Mouse (Mus musculus): ENCODE measurements around the gene Zfp790. TPM values are rescaled to one million over a fixed set of nuclear protein-coding genes. Genes with fewer than 3 reads are reported as not detected.

Gene Zfp790
- polyA plus RNA-seq, 1 experiment from 2014 or later: 32.2 TPM

GRCm38 (mm10) chr7:29783871-29784551 is 31.9 kb upstream of the Zfp790 start, which contains the start of gene Zfp30:
TSS of gene Zfp30 (plus strand) at chr7:29783998.
- Histone ChIP-seq H3K9ac (ENCODE audit: low read depth, low read length) (peak within 1 kb of the TSS; percentile 94), H3K27ac (ENCODE audit: low read length) (peak within 1 kb of the TSS; percentile 93), H3K36me3 (ENCODE audit: control insufficient read depth, insufficient read depth, low read length) (peaks cover 17% of the 10 kb centered on the region), H3K27me3 (ENCODE audit: control insufficient read depth, insufficient read depth, low read depth, low read length) (no peaks in the 10 kb centered on the region), H3K4me2 (ENCODE audit: low read length) (peak within 1 kb of the TSS; percentile 70), H3K9me3 (replicated peaks; ENCODE audit: control insufficient read depth, low read length, poor library complexity, severe bottlenecking) (no peaks in the 10 kb centered on the region), H3K4me3 (ENCODE audit: low read depth, low read length) (peak within 1 kb of the TSS; percentile 88), H3K4me1 (ENCODE audit: control insufficient read depth, insufficient read depth, low read length) (peaks cover 19% of the 10 kb centered on the region)
- under 1% methylated on average over 45 of the region's 45 CpGs for WGBS
- ATAC-seq: peak; percentile 98

DNA sequence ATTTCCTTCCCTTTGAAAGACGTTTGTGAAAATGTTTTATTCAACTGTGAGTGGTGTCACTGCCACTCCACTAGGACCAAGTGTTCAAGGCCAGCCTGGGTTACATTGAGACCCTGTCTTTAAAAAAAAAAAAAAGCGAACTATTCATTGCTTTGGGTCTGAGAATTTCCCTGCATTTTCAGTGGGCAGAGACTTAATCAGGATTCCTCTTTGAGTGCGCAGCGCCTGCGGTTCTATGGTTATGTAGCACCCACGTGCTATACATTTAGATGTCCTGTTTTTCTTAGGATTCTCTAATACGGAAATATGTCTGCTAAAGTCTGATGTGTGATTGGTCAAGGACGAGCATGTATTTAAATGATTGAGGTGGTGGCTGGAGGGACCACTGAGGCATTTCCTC is 30.9 kb upstream of the Zfp790 start:
- Histone ChIP-seq H3K27me3 (ENCODE audit: control insufficient read depth, insufficient read depth, low read depth, low read length) (no peaks in the 10 kb centered on the region), H3K9ac (ENCODE audit: low read depth, low read length) (peak overlapping the region; percentile 65), H3K36me3 (ENCODE audit: control insufficient read depth, insufficient read depth, low read length) (peaks cover 24% of the 10 kb centered on the region), H3K4me2 (ENCODE audit: low read length) (peak overlapping the region; percentile 70), H3K4me3 (ENCODE audit: low read depth, low read length) (peak overlapping the region; percentile 88), H3K9me3 (replicated peaks; ENCODE audit: control insufficient read depth, low read length, poor library complexity, severe bottlenecking) (no peaks in the 10 kb centered on the region), H3K4me1 (ENCODE audit: control insufficient read depth, insufficient read depth, low read length) (peaks cover 19% of the 10 kb centered on the region), H3K27ac (ENCODE audit: low read length) (no peak overlapping the region)
- 44% methylated on average over 8 of the region's 8 CpGs for WGBS
- no peak for ATAC-seq

DNA sequence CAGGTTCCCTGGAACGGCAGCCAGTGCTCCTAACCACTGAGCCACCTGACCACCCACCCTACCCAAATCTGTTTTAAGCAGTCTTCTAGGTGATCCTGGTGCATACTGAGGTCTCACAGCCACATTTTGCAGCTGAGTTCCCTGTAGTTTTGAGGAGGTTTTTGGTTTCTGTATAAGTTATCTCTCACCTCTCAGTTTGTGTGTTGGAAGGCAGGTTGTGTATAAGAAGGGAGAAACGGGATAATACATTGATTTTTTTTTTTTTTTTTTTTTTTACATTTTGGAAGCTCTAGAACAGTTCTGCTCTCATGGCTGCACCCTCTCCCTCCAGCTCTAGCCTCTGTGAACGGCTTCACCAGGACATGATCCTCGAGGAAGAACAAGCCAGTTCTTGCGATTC is 30.0 kb upstream of the Zfp790 start:
- Histone ChIP-seq H3K4me2 (ENCODE audit: low read length) (peak overlapping the region; percentile 70), H3K9me3 (replicated peaks; ENCODE audit: control insufficient read depth, low read length, poor library complexity, severe bottlenecking) (no peaks in the 10 kb centered on the region), H3K9ac (ENCODE audit: low read depth, low read length) (peak overlapping the region; percentile 65), H3K4me1 (ENCODE audit: control insufficient read depth, insufficient read depth, low read length) (peaks cover 19% of the 10 kb centered on the region), H3K27ac (ENCODE audit: low read length) (no peak overlapping the region), H3K4me3 (ENCODE audit: low read depth, low read length) (peak overlapping the region; percentile 88), H3K27me3 (ENCODE audit: control insufficient read depth, insufficient read depth, low read depth, low read length) (no peaks in the 10 kb centered on the region), H3K36me3 (ENCODE audit: control insufficient read depth, insufficient read depth, low read length) (peaks cover 33% of the 10 kb centered on the region)
- ATAC-seq: no peak
- 78% methylated on average over 5 of the region's 5 CpGs for WGBS

DNA sequence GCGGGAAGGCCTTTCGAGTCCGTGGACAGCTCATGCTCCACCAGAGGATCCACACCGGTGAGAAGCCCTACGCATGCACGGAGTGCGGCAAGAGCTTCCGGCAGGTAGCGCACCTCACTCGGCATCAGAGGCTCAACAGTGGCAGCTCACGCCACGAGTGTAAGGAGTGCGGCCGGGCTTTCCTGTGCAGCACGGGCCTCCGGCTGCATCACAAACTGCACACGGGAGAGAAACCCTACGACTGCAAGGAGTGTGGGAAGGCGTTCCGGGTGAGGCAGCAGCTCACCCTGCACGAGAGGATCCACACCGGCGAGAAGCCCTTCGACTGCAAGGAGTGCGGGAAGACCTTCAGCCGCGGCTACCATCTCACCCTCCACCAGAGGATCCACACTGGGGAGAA is 23.0 kb upstream of the Zfp790 start:
- WGBS: 32% methylated on average over 27 of the region's 27 CpGs
- H3K27ac ChIP-seq (ENCODE audit: low read length): no peak overlapping the region
- no peaks in the 10 kb centered on the region; the same call in 1 of the 2 replicates for H3K9me3 ChIP-seq (replicated peaks; ENCODE audit: control insufficient read depth, low read length, poor library complexity, severe bottlenecking)
- H3K36me3 ChIP-seq (ENCODE audit: control insufficient read depth, insufficient read depth, low read length): peaks cover 54% of the 10 kb centered on the region
- no peak overlapping the region for H3K4me2 ChIP-seq (ENCODE audit: low read length)
- no peak for ATAC-seq
- H3K9ac ChIP-seq (ENCODE audit: low read depth, low read length): no peak overlapping the region
- H3K4me1 ChIP-seq (ENCODE audit: control insufficient read depth, insufficient read depth, low read length): no peaks in the 10 kb centered on the region
- H3K4me3 ChIP-seq (ENCODE audit: low read depth, low read length): no peak overlapping the region
- H3K27me3 ChIP-seq (ENCODE audit: control insufficient read depth, insufficient read depth, low read depth, low read length): no peaks in the 10 kb centered on the region

DNA sequence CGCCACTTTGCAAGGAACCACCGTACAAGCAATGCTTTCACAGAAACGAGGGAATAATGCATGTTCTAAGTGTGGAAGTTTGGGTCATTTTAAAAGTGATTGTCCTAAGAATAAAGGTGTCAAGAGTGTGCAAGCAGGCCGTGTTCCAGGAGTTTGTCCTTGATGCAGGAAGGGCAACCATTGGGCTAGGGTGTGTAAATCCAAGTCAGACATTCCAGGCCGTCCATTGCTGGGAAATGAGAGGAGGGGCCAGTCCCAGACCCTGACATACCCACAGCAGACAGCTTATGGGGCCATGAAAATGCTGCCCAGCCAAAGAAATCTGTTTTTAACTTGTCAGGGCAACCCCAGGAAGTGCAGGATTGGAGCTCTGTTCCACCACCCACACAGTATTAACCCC is 8.9 kb upstream of the Zfp790 start:
- Histone ChIP-seq H3K36me3 (ENCODE audit: control insufficient read depth, insufficient read depth, low read length) (no peaks in the 10 kb centered on the region), H3K4me2 (ENCODE audit: low read length) (no peak overlapping the region), H3K4me3 (ENCODE audit: low read depth, low read length) (no peak overlapping the region), H3K27me3 (ENCODE audit: control insufficient read depth, insufficient read depth, low read depth, low read length) (no peaks in the 10 kb centered on the region), H3K9me3 (replicated peaks; ENCODE audit: control insufficient read depth, low read length, poor library complexity, severe bottlenecking) (no peaks in the 10 kb centered on the region), H3K4me1 (ENCODE audit: control insufficient read depth, insufficient read depth, low read length) (no peaks in the 10 kb centered on the region), H3K9ac (ENCODE audit: low read depth, low read length) (no peak overlapping the region), H3K27ac (ENCODE audit: low read length) (no peak overlapping the region)
- 61% methylated on average over 5 of the region's 5 CpGs for WGBS
- ATAC-seq: no peak

DNA sequence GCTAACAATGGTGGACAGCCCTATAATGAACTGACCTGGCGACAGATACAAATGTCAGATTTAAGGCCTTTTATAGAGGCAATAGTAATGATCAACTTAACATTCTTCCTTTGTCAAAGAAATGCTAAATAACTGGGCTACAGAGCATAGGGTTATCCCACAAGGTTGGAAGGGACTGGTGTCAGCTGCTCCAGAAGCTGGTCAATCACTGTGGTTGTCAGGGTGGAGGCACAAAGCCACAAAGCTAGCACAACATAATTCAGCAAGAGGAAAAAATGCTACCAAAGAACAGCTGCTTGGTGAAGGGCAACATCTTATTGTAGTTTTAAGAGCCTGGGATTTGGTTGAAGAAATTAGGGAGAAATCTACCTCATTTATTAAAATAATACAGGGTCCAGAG is 3.7 kb upstream of the Zfp790 start:
- no peak overlapping the region for H3K4me3 ChIP-seq (ENCODE audit: low read depth, low read length)
- no peaks in the 10 kb centered on the region for H3K27me3 ChIP-seq (ENCODE audit: control insufficient read depth, insufficient read depth, low read depth, low read length)
- ATAC-seq: no peak
- no peak overlapping the region for H3K4me2 ChIP-seq (ENCODE audit: low read length)
- H3K9me3 ChIP-seq (replicated peaks; ENCODE audit: control insufficient read depth, low read length, poor library complexity, severe bottlenecking): no peaks in the 10 kb centered on the region
- 100% methylated on average over 1 of the region's 1 CpGs for WGBS
- no peaks in the 10 kb centered on the region for H3K36me3 ChIP-seq (ENCODE audit: control insufficient read depth, insufficient read depth, low read length)
- H3K9ac ChIP-seq (ENCODE audit: low read depth, low read length): no peak overlapping the region
- no peak overlapping the region for H3K27ac ChIP-seq (ENCODE audit: low read length)
- peaks cover 17% of the 10 kb centered on the region for H3K4me1 ChIP-seq (ENCODE audit: control insufficient read depth, insufficient read depth, low read length)

GRCm38 (mm10) chr7:29814381-29814780 is 1.5 kb upstream of the Zfp790 start:
- Histone ChIP-seq H3K27me3 (ENCODE audit: control insufficient read depth, insufficient read depth, low read depth, low read length) (no peaks in the 10 kb centered on the region), H3K4me2 (ENCODE audit: low read length) (peak overlapping the region; percentile 77), H3K9ac (ENCODE audit: low read depth, low read length) (no peak overlapping the region), H3K4me1 (ENCODE audit: control insufficient read depth, insufficient read depth, low read length) (peaks cover 33% of the 10 kb centered on the region), H3K36me3 (ENCODE audit: control insufficient read depth, insufficient read depth, low read length) (no peaks in the 10 kb centered on the region), H3K4me3 (ENCODE audit: low read depth, low read length) (no peak overlapping the region; the same call in 1 of the 2 replicates), H3K9me3 (replicated peaks; ENCODE audit: control insufficient read depth, low read length, poor library complexity, severe bottlenecking) (no peaks in the 10 kb centered on the region), H3K27ac (ENCODE audit: low read length) (no peak overlapping the region)
- no peak for ATAC-seq
- WGBS: 94% methylated on average over 2 of the region's 2 CpGs

- peak overlapping the region; percentile 85 for H3K9ac ChIP-seq (ENCODE audit: low read depth, low read length)
- peaks cover 40% of the 10 kb centered on the region for H3K4me1 ChIP-seq (ENCODE audit: control insufficient read depth, insufficient read depth, low read length)
- ATAC-seq: peak; percentile 65
- H3K4me3 ChIP-seq (ENCODE audit: low read depth, low read length): peak overlapping the region; percentile 78
- H3K9me3 ChIP-seq (replicated peaks; ENCODE audit: control insufficient read depth, low read length, poor library complexity, severe bottlenecking): no peaks in the 10 kb centered on the region
- WGBS: under 1% methylated on average over 12 of the region's 12 CpGs
- peak overlapping the region; percentile 77 for H3K4me2 ChIP-seq (ENCODE audit: low read length)
- H3K27ac ChIP-seq (ENCODE audit: low read length): peak overlapping the region; percentile 85
- H3K36me3 ChIP-seq (ENCODE audit: control insufficient read depth, insufficient read depth, low read length): no peaks in the 10 kb centered on the region
- no peaks in the 10 kb centered on the region for H3K27me3 ChIP-seq (ENCODE audit: control insufficient read depth, insufficient read depth, low read depth, low read length)
Measured at GRCm38 (mm10) chr7:29815061-29815784, 691 bp upstream of the Zfp790 start.

DNA sequence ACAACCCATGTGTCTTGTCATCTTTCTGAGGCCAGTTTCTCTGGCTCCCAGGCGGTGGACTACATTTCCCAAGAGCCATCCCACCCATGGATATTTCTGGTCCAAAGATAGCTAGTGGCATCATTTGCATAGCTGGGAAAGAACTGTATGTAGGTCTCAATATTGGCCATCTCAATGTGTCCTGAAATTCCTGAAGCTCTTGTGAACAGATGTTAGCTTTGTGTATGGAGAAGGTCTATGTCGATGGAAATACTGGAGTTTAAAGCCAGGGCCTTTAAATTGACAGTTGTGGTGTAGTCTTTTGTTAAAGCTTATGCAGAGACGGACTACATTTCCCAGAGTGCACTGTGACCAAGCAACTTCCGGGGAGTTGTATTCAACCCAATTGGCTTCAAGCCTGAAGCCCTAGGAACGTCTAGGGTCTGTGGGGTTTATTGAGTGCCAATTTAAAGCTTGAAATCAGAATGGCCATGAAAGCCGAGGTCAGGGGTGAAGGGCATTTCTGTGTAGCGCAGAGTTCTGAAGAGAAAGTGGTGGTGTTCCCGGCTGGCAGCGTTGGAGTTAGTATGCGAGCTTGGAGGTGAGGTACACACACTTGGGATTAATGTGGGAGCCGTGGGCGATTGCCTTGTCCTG is 2.8 kb downstream of the Zfp790 start:
- WGBS: under 1% methylated on average over 12 of the region's 12 CpGs
- Histone ChIP-seq H3K27ac (ENCODE audit: low read length) (peak overlapping the region; percentile 82), H3K9me3 (replicated peaks; ENCODE audit: control insufficient read depth, low read length, poor library complexity, severe bottlenecking) (no peaks in the 10 kb centered on the region), H3K4me1 (ENCODE audit: control insufficient read depth, insufficient read depth, low read length) (peaks cover 40% of the 10 kb centered on the region), H3K36me3 (ENCODE audit: control insufficient read depth, insufficient read depth, low read length) (0 out of 2 replicates have a peak, but pooled peaks cover under 1% of the 10 kb centered on the region), H3K4me3 (ENCODE audit: low read depth, low read length) (peak overlapping the region; percentile 68), H3K4me2 (ENCODE audit: low read length) (peak overlapping the region; percentile 67), H3K27me3 (ENCODE audit: control insufficient read depth, insufficient read depth, low read depth, low read length) (no peaks in the 10 kb centered on the region), H3K9ac (ENCODE audit: low read depth, low read length) (peak overlapping the region; percentile 77)
- ATAC-seq: peak; percentile 72
